Mouse (Mus musculus) lung, postnatal 0 days (tissue): ENCODE results near the gene Tango6.
A peak's percentile ranks its signal among the peaks of the same experiment; 100 is the strongest.

Source experiments
- CTCF ChIP-seq: IDR thresholded peaks from 2 replicates; pipeline ENCODE4 v1.5.1; 2016; ENCODE audit warnings: antibody characterized with exemption, mild to moderate bottlenecking
- EP300 ChIP-seq: IDR thresholded peaks from 2 replicates; pipeline ENCODE4 v1.6.1; 2016; ENCODE audit warnings: antibody characterized with exemption, mild to moderate bottlenecking, control low read depth

DNA sequence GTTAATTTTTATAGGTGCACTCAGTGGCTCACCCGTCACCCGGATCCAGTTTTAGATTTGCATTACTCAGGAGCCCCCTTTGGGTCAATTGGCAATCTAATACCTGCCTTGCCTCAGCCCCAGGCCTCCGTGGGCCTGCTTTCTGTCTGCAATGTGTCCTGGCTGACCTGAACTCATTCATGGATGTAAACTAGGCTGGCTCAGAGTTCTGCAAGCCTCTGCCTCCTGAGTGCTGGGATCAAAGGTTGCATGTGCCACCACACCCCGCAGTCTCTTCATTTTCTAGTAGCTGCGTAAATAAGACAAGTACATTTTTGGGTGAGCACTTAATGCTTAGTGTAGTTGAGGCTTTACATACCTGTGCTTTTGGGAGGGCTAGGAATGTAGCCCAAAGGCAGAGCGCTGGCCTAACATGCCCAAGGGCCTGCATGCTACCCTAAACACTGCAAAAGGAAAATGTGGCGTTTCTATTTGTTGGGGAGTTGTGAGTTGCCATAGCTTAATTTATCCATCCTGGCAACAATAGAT lies 44.0 kb upstream of the Tango6 start:
- TF ChIP-seq CTCF (no peak), EP300 (peak; percentile 76)
